13 mouse cellular contexts compared by ENCODE assay signal in genomic region chr11:102636887-102637286, GRCm38 (mm10). TPM values are rescaled to one million over a fixed set of nuclear protein-coding genes. Genes with fewer than 3 reads are reported as not detected.
A peak's percentile ranks its signal among the peaks of the same experiment; 100 is the strongest.
DNase-seq lines count a peak whose midpoint lies in the region; ATAC-seq lines count a peak whose summit lies in the region.
"Had no signal": no experiment of that assay in that cellular context is flagged by ENCODE, and none has a peak within 500 bp of the region (broad histone marks: within the 10 kb centered on the region; RNA-seq: fewer than 3 reads in every experiment).

No protein-coding gene starts in this region.

- DNase-seq in hindbrain, embryonic 11.5 days (ENCODE audit: low spot score) = peak; percentile 17
- no peak for DNase-seq in hindbrain, embryonic 10.5 days (ENCODE audit: low spot score)
- DNase-seq in lung, postnatal 36 days = peak; percentile 32
- DNase-seq in urinary bladder, postnatal 36 days (ENCODE audit: low spot score in 2 of 2) = no peak
- no peak for DNase-seq in adrenal gland, postnatal 10 days
- no peak for DNase-seq in spleen, postnatal 36 days (ENCODE audit: low spot score in 2 of 2)
- DNase-seq: kidney, adult 11 months had no signal

- no peak overlapping the region for H3K4me3 ChIP-seq in hindbrain, embryonic 11.5 days (ENCODE audit: low read depth, low read length)
- H3K4me3 ChIP-seq in hindbrain, embryonic 10.5 days = no peak overlapping the region; the same call in 1 of the 2 replicates
- H3K4me3 ChIP-seq in embryonic facial prominence, embryonic 13.5 days = no peak overlapping the region
- H3K4me3 ChIP-seq in hindbrain, embryonic 16.5 days (ENCODE audit: low read length) = no peak overlapping the region
- H3K4me3 ChIP-seq: forebrain, embryonic 13.5 days; neural tube, embryonic 12.5 days had no signal

- H3K27me3 ChIP-seq in hindbrain, embryonic 11.5 days (ENCODE audit: control insufficient read depth, insufficient read depth, low read length) = no peaks in the 10 kb centered on the region
- peaks cover 29% of the 10 kb centered on the region for H3K27me3 ChIP-seq in hindbrain, embryonic 10.5 days (ENCODE audit: insufficient read depth, poor library complexity, severe bottlenecking)
- no peaks in the 10 kb centered on the region for H3K27me3 ChIP-seq in embryonic facial prominence, embryonic 13.5 days
- no peaks in the 10 kb centered on the region; the same call in 1 of the 2 replicates for H3K27me3 ChIP-seq in hindbrain, embryonic 16.5 days (replicated peaks; ENCODE audit: control insufficient read depth, insufficient read depth, low read length)
- H3K27me3 ChIP-seq: neural tube, embryonic 12.5 days had no signal

- ATAC-seq in hindbrain, embryonic 11.5 days (ENCODE audit: low FRiP score) = no peak
- ATAC-seq in embryonic facial prominence, embryonic 13.5 days (ENCODE audit: insufficient number of reproducible peaks, insufficient read depth, low FRiP score, low TSS enrichment, low read depth) = no peak
- ATAC-seq in hindbrain, embryonic 16.5 days = peak; percentile 71; the same call in 1 of the 2 replicates
- ATAC-seq: forebrain, embryonic 13.5 days had no signal

- no peaks in the 10 kb centered on the region for H3K36me3 ChIP-seq in hindbrain, embryonic 11.5 days (ENCODE audit: control insufficient read depth, insufficient read depth, low read length)
- H3K36me3 ChIP-seq in hindbrain, embryonic 10.5 days = no peaks in the 10 kb centered on the region
- no peaks in the 10 kb centered on the region for H3K36me3 ChIP-seq in embryonic facial prominence, embryonic 13.5 days
- H3K36me3 ChIP-seq in hindbrain, embryonic 16.5 days (ENCODE audit: control insufficient read depth, insufficient read depth, low read length) = no peaks in the 10 kb centered on the region
- H3K36me3 ChIP-seq: G1E; neural tube, embryonic 12.5 days had no signal

- WGBS in hindbrain, embryonic 11.5 days = 50% methylated on average over 12 of the region's 12 CpGs
- WGBS in hindbrain, embryonic 10.5 days = 47% methylated on average over 12 of the region's 12 CpGs
- WGBS in embryonic facial prominence, embryonic 13.5 days = 31% methylated on average over 12 of the region's 12 CpGs
- 31% methylated on average over 12 of the region's 12 CpGs for WGBS in hindbrain, embryonic 16.5 days

- H3K9ac ChIP-seq in hindbrain, embryonic 11.5 days (ENCODE audit: low read depth, low read length) = no peak overlapping the region
- 0 out of 2 replicates have a peak overlapping the region, but pooled peaks have one; percentile 32 for H3K9ac ChIP-seq in embryonic facial prominence, embryonic 13.5 days
- no peak overlapping the region for H3K9ac ChIP-seq in hindbrain, embryonic 16.5 days (ENCODE audit: low read depth, low read length)
- H3K9ac ChIP-seq: forebrain, embryonic 13.5 days; neural tube, embryonic 12.5 days had no signal

- H3K4me1 ChIP-seq in hindbrain, embryonic 11.5 days (replicated peaks; ENCODE audit: control insufficient read depth, insufficient read depth, low read length) = 0 out of 2 replicates have a peak, but pooled peaks cover 4% of the 10 kb centered on the region
- peaks cover 60% of the 10 kb centered on the region for H3K4me1 ChIP-seq in hindbrain, embryonic 10.5 days (replicated peaks)
- peaks cover 52% of the 10 kb centered on the region for H3K4me1 ChIP-seq in embryonic facial prominence, embryonic 13.5 days
- no peaks in the 10 kb centered on the region for H3K4me1 ChIP-seq in hindbrain, embryonic 16.5 days (ENCODE audit: control insufficient read depth, insufficient read depth, low read depth, low read length)

- H3K27ac ChIP-seq in hindbrain, embryonic 11.5 days (ENCODE audit: low read depth, low read length) = no peak overlapping the region
- no peak overlapping the region for H3K27ac ChIP-seq in hindbrain, embryonic 10.5 days
- H3K27ac ChIP-seq in embryonic facial prominence, embryonic 13.5 days = peak overlapping the region; percentile 60
- H3K27ac ChIP-seq in hindbrain, embryonic 16.5 days (ENCODE audit: low read depth, low read length) = no peak overlapping the region
- H3K27ac ChIP-seq: forebrain, embryonic 13.5 days; neural tube, embryonic 12.5 days had no signal

- H3K4me2 ChIP-seq in hindbrain, embryonic 11.5 days (replicated peaks; ENCODE audit: low read depth, low read length) = no peak overlapping the region
- H3K4me2 ChIP-seq in embryonic facial prominence, embryonic 13.5 days = peak overlapping the region; percentile 9
- no peak overlapping the region for H3K4me2 ChIP-seq in hindbrain, embryonic 16.5 days (ENCODE audit: low read length)
- H3K4me2 ChIP-seq: forebrain, embryonic 13.5 days; liver, embryonic 11.5 days; neural tube, embryonic 12.5 days had no signal

- no peaks in the 10 kb centered on the region for H3K9me3 ChIP-seq in hindbrain, embryonic 11.5 days (ENCODE audit: control insufficient read depth, low read length)
- H3K9me3 ChIP-seq in hindbrain, embryonic 10.5 days = no peaks in the 10 kb centered on the region
- no peaks in the 10 kb centered on the region for H3K9me3 ChIP-seq in embryonic facial prominence, embryonic 13.5 days
- no peaks in the 10 kb centered on the region for H3K9me3 ChIP-seq in hindbrain, embryonic 16.5 days (ENCODE audit: control insufficient read depth, low read length)
- H3K9me3 ChIP-seq: forebrain, embryonic 13.5 days; G1E; neural tube, embryonic 12.5 days had no signal

RNA-seq across cellular contexts. Expression of gene Meioc, which starts 26.6 kb away (rescaled TPM):
- 0.88 and 0.91 TPM in 2 replicates for polyA plus RNA-seq in hindbrain, embryonic 11.5 days (2014; fragmentation: Nextera tagmentation; extraction: Ambion mirVana)
- polyA plus RNA-seq in hindbrain, embryonic 10.5 days (2016; fragmentation: Nextera tagmentation; extraction: Ambion mirVana) = 0.17 and 0.57 TPM in 2 replicates
- 0.45 and 0.79 TPM in 2 replicates for polyA plus RNA-seq in embryonic facial prominence, embryonic 13.5 days (2015; fragmentation: Nextera tagmentation; extraction: Ambion mirVana)
- polyA plus RNA-seq in hindbrain, embryonic 16.5 days (2015; fragmentation: Nextera tagmentation; extraction: Ambion mirVana) = 0.15 and 0.17 TPM in 2 replicates
- not detected for total RNA-seq in adrenal gland, postnatal 10 days (2021)
- polyA plus RNA-seq: G1E had no signal

RNA-seq across cellular contexts. Expression of gene Fzd2, which starts 32.7 kb away (rescaled TPM):
- 29.5 and 31.7 TPM in 2 replicates for polyA plus RNA-seq in hindbrain, embryonic 11.5 days (2014; fragmentation: Nextera tagmentation; extraction: Ambion mirVana)
- polyA plus RNA-seq in hindbrain, embryonic 10.5 days (2016; fragmentation: Nextera tagmentation; extraction: Ambion mirVana) = 31.8 and 36.9 TPM in 2 replicates
- polyA plus RNA-seq in embryonic facial prominence, embryonic 13.5 days (2015; fragmentation: Nextera tagmentation; extraction: Ambion mirVana) = 63.0 and 67.8 TPM in 2 replicates
- 6.0 and 6.7 TPM in 2 replicates for polyA plus RNA-seq in hindbrain, embryonic 16.5 days (2015; fragmentation: Nextera tagmentation; extraction: Ambion mirVana)
- 1 to 10 TPM; 6.3 to 7.2 TPM for total RNA-seq in adrenal gland, postnatal 10 days (2021)
- total RNA-seq: G1E had no signal
- polyA plus RNA-seq: G1E had no signal

RNA-seq across cellular contexts. Expression of gene Gm11627, which starts 57.6 kb away (rescaled TPM):
- polyA plus RNA-seq in hindbrain, embryonic 11.5 days (2014; fragmentation: Nextera tagmentation; extraction: Ambion mirVana) = 5.6 and 7.3 TPM in 2 replicates
- polyA plus RNA-seq in hindbrain, embryonic 10.5 days (2016; fragmentation: Nextera tagmentation; extraction: Ambion mirVana) = 9.0 and 9.1 TPM in 2 replicates
- 16.1 and 17.0 TPM in 2 replicates for polyA plus RNA-seq in embryonic facial prominence, embryonic 13.5 days (2015; fragmentation: Nextera tagmentation; extraction: Ambion mirVana)
- 2.8 and 4.1 TPM in 2 replicates for polyA plus RNA-seq in hindbrain, embryonic 16.5 days (2015; fragmentation: Nextera tagmentation; extraction: Ambion mirVana)
- total RNA-seq in adrenal gland, postnatal 10 days (2021) = under 1 TPM; 0.51 to 0.64 TPM
- total RNA-seq: G1E had no signal
- polyA plus RNA-seq: G1E had no signal

Comparison
In these comparisons a context has a peak if more than half of its experiments do, and no peak if none do; other contexts are left out.
1. DNase-seq: peak in hindbrain, embryonic 11.5 days (single experiment) and lung, postnatal 36 days (single experiment); none in hindbrain, embryonic 10.5 days (single experiment), urinary bladder, postnatal 36 days (0 of 2), adrenal gland, postnatal 10 days (single experiment) and spleen, postnatal 36 days (0 of 2).